8 mouse cellular contexts compared by ENCODE assay signal in genomic region chr2:165857395-165857831, GRCm38 (mm10). TPM values are rescaled to one million over a fixed set of nuclear protein-coding genes. Genes with fewer than 3 reads are reported as not detected.
DNase-seq lines count a peak whose midpoint lies in the region; ATAC-seq and TF ChIP-seq lines count a peak whose summit lies in the region.

No protein-coding gene starts in this region.

- peaks cover 42% of the 10 kb centered on the region for H3K4me1 ChIP-seq in forebrain, embryonic 11.5 days (replicated peaks; ENCODE audit: control insufficient read depth, insufficient read depth, low read length)
- peaks cover 48% of the 10 kb centered on the region for H3K4me1 ChIP-seq in kidney, adult 2 months (ENCODE audit: control insufficient read depth, insufficient read depth, low read length)
- peaks cover 67% of the 10 kb centered on the region for H3K4me1 ChIP-seq in lung, embryonic 16.5 days (replicated peaks; ENCODE audit: control insufficient read depth, insufficient read depth, low read length)

- 5% methylated on average over 4 of the region's 4 CpGs for WGBS in forebrain, embryonic 11.5 days
- 7% methylated on average over 4 of the region's 4 CpGs for WGBS in kidney, adult 2 months
- 20% methylated on average over 4 of the region's 4 CpGs for WGBS in lung, embryonic 16.5 days

- TF ChIP-seq CTCF in kidney, adult 2 months (conservative IDR thresholded peaks at IDR 0.05; ENCODE audit: insufficient read depth, insufficient read length, low read depth, low read length): no peak

- H3K4me3 ChIP-seq in forebrain, embryonic 11.5 days (ENCODE audit: low read depth, low read length): no peak overlapping the region
- peak overlapping the region; percentile 39; the same call in 1 of the 2 replicates for H3K4me3 ChIP-seq in kidney, adult 2 months (ENCODE audit: insufficient read depth, low read depth, low read length)
- peak overlapping the region; percentile 29 for H3K4me3 ChIP-seq in lung, embryonic 16.5 days (ENCODE audit: low read length)

- peak; percentile 48 for DNase-seq in retina, postnatal 1 day
- no peak for DNase-seq in retina, embryonic 14.5 days (ENCODE audit: low spot score)
- DNase-seq in forebrain, embryonic 11.5 days (ENCODE audit: low spot score): peak; percentile 75
- DNase-seq in kidney, adult 2 months: peak; percentile 93
- no peak for DNase-seq in adrenal gland, postnatal 4 days (ENCODE audit: low spot score in 2 of 2)
- DNase-seq in left cerebral cortex, postnatal 4 days: no peak

- H3K27me3 ChIP-seq in forebrain, embryonic 11.5 days (ENCODE audit: control insufficient read depth, insufficient read depth, low read length): no peaks in the 10 kb centered on the region
- no peaks in the 10 kb centered on the region for H3K27me3 ChIP-seq in kidney, adult 2 months (replicated peaks; ENCODE audit: control insufficient read depth, insufficient read depth, low read length)
- no peaks in the 10 kb centered on the region for H3K27me3 ChIP-seq in lung, embryonic 16.5 days (ENCODE audit: control insufficient read depth, insufficient read depth, low read depth, low read length)

- H3K36me3 ChIP-seq in forebrain, embryonic 11.5 days (ENCODE audit: control insufficient read depth, insufficient read depth, low read length): no peaks in the 10 kb centered on the region; the same call in 1 of the 2 replicates
- no peaks in the 10 kb centered on the region for H3K36me3 ChIP-seq in kidney, adult 2 months (ENCODE audit: control insufficient read depth, insufficient read depth, low read length)
- peaks cover 4% of the 10 kb centered on the region; the same call in 1 of the 2 replicates for H3K36me3 ChIP-seq in lung, embryonic 16.5 days (ENCODE audit: control insufficient read depth, insufficient read depth, low read length)

- 0 out of 2 replicates have a peak overlapping the region, but pooled peaks have one; percentile 8 for H3K4me2 ChIP-seq in forebrain, embryonic 11.5 days (ENCODE audit: low read depth, low read length, severe bottlenecking)
- H3K4me2 ChIP-seq in lung, embryonic 16.5 days (ENCODE audit: low read depth, low read length): peak overlapping the region; percentile 48

- peak overlapping the region; percentile 57 for H3K9ac ChIP-seq in forebrain, embryonic 11.5 days (ENCODE audit: low read length)
- H3K9ac ChIP-seq in lung, embryonic 16.5 days (ENCODE audit: low read length): peak overlapping the region; percentile 66

- no peak for TF ChIP-seq POLR2A in kidney, adult 2 months (IDR thresholded peaks at IDR 0.05; ENCODE audit: low read depth, low read length)

- intact Hi-C loops in left cerebral cortex, postnatal 4 days (cut with DNase I): no loop called here

- ATAC-seq in forebrain, embryonic 11.5 days (replicated peaks; ENCODE audit: low FRiP score): peak; percentile 42
- peak; percentile 65 for ATAC-seq in lung, embryonic 16.5 days (ENCODE audit: low read depth)
- ATAC-seq in frontal cortex, adult (ENCODE audit: low TSS enrichment): no peak

- peak overlapping the region; percentile 84 for H3K27ac ChIP-seq in forebrain, embryonic 11.5 days (ENCODE audit: low read depth, low read length)
- peak overlapping the region; percentile 99 for H3K27ac ChIP-seq in kidney, adult 2 months (ENCODE audit: insufficient read depth, low read depth, low read length)
- peak overlapping the region; percentile 98 for H3K27ac ChIP-seq in lung, embryonic 16.5 days (ENCODE audit: low read length)

- H3K9me3 ChIP-seq in forebrain, embryonic 11.5 days (ENCODE audit: control insufficient read depth, low read length): no peaks in the 10 kb centered on the region
- H3K9me3 ChIP-seq in lung, embryonic 16.5 days (ENCODE audit: control insufficient read depth, low read length): no peaks in the 10 kb centered on the region

RNA-seq across cellular contexts. Expression of gene Zmynd8, which starts 41.4 kb away (rescaled TPM):
- 54.3 and 61.5 TPM in 2 replicates for polyA plus RNA-seq in forebrain, embryonic 11.5 days (2014; fragmentation: Nextera tagmentation; extraction: Ambion mirVana)
- 27.7 and 29.0 TPM in 2 replicates for polyA plus RNA-seq in kidney, adult 2 months (2012; rRNA removed)
- polyA plus RNA-seq in lung, embryonic 16.5 days (2015; fragmentation: Nextera tagmentation; extraction: Ambion mirVana): 40.6 and 48.7 TPM in 2 replicates
- 10 to 100 TPM; 61.4 to 61.9 TPM for total RNA-seq in adrenal gland, postnatal 4 days (2021)
- 100 to 1,000 TPM; 118 to 120 TPM for total RNA-seq in left cerebral cortex, postnatal 4 days (2021)

Comparison
In these comparisons a context has a peak if more than half of its experiments do, and no peak if none do; other contexts are left out.
1. DNase-seq: peak in retina, postnatal 1 day (single experiment), forebrain, embryonic 11.5 days (single experiment) and kidney, adult 2 months (single experiment); none in retina, embryonic 14.5 days (single experiment), adrenal gland, postnatal 4 days (0 of 2) and left cerebral cortex, postnatal 4 days (single experiment).
2. Peak in every context shown above with its lines, with median percentiles within 50 percentile points of each other: H3K27ac ChIP-seq.